Mouse (Mus musculus) skeletal muscle tissue, adult 2 months (tissue): Measurements from ENCODE around the gene Katna1.
"Not testable (repeated sequence)": the region's sequence is repeated elsewhere in the genome, so short reads cannot be mapped to it uniquely, and the experiment has no call there.

Experiments used
- DNase-seq: peaks from one replicate; pipeline ENCODE4 v3.0.0-alpha.2; 2012; ENCODE audit warnings: low read depth, low spot score

Gene Katna1

DNA sequence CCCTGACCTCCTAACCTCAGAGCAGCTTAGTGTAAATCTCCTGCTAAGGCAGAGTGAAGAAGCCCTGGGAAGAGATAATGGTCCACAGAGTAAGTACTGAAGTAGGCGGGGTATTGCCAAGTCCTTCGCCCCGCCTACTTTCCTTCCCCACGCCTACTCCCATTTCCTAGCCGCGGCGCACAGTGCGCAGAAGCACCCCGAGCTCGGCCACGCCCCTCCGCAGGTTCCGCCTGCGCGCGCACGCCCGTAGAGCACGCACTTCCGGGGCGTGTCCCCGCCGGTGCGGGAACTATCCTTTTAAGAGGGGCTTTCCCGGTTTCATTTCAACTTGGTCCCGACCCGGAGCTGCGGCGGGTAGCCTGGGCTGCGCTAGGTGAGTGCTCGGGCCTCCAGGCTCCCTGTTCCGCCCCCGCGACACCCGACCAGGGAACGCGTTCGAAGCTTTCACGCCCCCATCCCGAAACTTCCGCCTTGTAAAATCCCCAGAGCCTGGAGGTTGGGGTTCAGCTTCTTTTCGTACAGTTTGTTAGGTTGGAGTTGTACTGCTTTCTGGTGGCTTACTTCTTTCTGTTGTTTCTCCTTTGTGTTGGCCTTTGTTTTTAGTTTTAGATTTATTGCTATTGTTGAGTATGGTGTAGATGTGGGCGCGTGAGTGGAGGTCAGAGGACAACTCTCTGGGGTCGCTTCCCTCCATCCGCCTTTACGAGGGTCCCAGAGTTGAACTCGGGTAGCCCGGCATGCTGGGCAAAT lies at the start of gene Katna1:
Katna1 (plus strand) TSS at position 250 of the 750 bp plus-strand sequence.
- DNase-seq: peak; percentile 94

DNA sequence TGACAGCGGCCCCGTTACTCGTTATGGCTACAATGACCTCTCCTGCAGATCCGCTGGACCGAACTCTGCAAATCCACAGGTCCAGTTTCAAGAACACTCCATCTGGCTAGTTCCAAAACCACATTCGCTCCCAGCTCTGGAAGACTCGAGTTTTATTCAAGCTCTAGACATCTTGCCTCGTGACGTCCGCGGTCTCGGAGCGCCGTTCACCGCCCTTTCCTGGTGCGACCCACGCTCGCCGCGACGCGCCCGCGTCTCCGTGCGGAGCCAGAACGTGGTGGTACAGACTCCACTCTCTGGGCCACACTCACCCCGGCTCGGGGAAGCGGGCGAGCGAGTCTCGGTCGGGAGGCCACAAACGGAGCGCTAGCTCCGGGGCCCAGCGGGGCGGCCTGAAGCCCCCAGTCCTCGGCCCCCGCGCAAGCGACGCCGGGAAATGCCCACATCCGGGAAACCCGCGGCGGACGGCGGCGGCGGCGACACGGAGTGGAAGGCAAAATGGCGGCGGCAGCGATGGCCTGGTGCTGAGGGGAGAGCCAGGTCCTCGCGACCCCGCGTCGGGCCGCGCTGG lies 45.0 kb upstream of the Katna1 start, which contains the start of the genes Pcmt1 and Lats1:
Pcmt1 (minus strand) TSS at position 406 of the 571 bp plus-strand sequence.
Lats1 (plus strand) TSS at position 484 of the 571 bp plus-strand sequence.
- DNase-seq: peak; percentile 50

- peak; percentile 44 for DNase-seq
Measured at GRCm38 (mm10) chr10:7681343-7682025, 44.3 kb upstream of the Katna1 start.

DNA sequence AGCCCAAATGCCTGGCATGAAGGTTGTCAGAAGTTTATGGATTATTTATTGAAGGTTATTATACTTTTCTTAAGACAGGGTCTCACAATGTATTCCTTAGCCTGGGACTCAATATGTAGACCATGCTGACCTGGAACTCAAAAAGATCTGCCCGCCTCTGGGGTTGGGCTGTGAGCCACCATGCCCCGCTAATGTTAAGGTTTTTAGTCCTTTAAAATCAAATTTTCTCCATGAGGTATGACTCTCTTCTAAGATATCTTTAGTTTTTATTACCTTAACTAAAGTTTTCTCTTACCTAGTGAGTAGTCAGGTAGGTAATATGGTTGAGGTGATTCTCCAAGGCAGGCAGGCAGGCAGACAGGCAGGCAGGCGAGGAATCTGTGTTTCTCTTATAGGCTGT lies 43.6 kb upstream of the Katna1 start:
- no peak for DNase-seq

- no peak for DNase-seq
Measured at GRCm38 (mm10) chr10:7686902-7687301, 38.9 kb upstream of the Katna1 start.

GRCm38 (mm10) chr10:7695286-7695685 lies 30.5 kb upstream of the Katna1 start:
- DNase-seq: no peak

DNA sequence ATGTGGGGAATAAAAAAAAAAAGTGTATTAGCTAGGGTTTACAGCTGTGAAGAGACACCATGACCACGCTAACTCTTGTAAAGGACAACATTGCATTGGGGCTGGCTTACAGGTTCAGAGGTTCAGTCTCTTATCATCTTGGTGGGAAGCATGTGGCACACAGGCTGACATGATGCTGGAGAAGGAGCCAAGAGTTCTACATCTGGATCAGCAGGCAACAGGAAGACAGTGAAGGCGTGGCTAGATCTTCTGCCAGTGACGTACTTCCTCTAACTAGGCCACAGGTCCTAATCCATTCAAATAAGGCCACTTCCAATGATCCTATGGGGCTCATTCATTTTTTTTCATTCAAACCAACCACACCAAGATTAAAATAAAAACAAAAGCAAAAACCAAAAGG lies 25.7 kb upstream of the Katna1 start:
- no peak for DNase-seq

DNA sequence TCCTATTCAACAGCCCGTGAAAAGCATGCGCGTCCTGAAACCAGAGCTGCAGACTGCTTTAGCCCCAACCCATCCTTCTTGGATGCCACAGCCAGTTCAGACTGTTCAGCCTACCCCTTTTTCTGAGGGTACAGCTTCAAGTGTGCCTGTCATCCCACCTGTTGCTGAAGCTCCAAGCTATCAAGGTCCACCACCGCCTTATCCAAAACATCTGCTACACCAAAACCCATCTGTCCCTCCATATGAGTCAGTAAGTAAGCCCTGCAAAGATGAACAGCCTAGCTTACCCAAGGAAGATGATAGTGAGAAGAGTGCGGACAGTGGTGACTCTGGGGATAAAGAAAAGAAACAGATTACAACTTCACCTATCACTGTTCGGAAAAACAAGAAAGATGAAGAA lies 23.2 kb upstream of the Katna1 start:
- DNase-seq: no peak

DNA sequence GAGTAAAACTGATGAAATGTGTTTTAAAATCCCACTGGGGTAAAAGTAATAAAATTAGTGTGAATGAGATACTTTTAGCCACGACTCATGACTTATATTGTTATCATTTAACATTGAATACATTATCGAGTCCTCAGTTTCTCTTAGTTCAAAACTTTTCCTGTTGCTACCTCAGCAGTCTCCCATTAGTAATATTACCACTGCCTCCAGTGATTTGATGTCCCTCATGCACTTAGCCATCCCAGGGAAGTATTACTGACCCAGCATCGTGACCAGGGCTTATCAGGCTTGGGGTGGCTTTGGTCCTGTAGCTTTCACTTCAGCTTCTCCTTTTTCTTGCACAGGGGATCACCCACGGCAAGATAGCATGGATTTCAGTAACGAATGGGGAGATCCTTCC lies 15.7 kb upstream of the Katna1 start:
- no peak for DNase-seq

DNA sequence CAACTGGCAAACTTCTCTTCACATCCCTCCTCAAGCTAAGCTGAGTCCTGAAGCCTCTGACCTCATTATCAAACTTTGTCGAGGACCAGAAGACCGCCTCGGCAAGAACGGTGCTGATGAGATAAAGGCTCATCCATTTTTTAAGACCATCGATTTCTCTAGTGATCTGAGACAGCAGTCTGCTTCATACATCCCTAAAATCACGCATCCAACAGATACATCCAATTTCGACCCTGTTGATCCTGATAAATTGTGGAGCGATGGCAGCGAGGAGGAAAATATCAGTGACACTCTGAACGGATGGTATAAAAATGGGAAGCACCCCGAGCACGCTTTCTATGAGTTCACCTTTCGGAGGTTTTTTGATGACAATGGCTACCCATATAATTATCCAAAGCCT lies 13.3 kb upstream of the Katna1 start:
- DNase-seq: no peak

GRCm38 (mm10) chr10:7715056-7715455 lies 10.7 kb upstream of the Katna1 start:
- DNase-seq: no peak

- DNase-seq: no peak
Measured at GRCm38 (mm10) chr10:7726501-7726812, 657 bp downstream of the Katna1 start.

- DNase-seq: no peak
Measured at GRCm38 (mm10) chr10:7727011-7727410, 1.2 kb downstream of the Katna1 start.

DNA sequence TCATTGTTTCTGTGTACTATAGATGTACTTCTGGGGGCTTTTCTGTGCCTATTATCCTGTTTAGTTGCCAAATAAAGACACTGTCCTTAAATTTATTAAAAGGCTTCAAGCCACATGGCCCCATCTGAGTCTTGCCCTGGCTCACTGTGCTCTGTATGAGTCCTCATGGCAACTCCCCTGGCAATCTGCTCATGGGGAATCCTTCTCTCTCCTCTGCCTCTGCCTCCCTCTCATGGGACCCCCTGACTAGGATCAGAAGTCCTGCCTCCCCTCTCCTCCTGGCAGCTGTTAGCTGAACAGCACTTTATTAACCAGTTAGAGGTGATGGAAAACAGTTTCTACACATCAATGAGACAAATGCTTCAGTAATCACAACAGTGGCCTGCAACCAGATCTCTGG lies 5.8 kb downstream of the Katna1 start:
- no peak for DNase-seq

GRCm38 (mm10) chr10:7737122-7737521 lies 11.3 kb downstream of the Katna1 start:
- DNase-seq: peak; percentile 42

DNA sequence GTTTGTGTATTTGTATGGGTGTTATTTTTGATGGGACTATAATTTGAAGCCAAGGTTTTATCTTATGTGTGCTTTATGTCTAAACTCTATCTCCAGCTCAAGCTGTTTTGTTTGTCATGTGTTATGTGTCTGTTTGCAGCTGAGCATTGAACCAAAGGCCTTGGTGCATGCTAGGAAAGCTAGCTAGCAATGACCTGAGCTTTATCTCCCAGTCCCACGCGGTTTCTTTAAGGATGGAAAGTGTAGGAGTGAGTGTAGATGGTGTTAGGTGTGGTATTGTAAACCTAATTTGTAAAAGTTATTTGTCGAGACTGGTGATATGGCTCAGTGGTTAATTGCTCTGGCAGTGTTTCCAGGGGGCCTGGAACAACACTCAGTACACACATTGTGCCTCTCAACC lies 12.1 kb downstream of the Katna1 start:
- no peak for DNase-seq

GRCm38 (mm10) chr10:7745528-7745927 lies 19.7 kb downstream of the Katna1 start:
- DNase-seq: not testable (repeated sequence)

- no peak for DNase-seq
Measured at GRCm38 (mm10) chr10:7748752-7749151, 23.0 kb downstream of the Katna1 start.

DNA sequence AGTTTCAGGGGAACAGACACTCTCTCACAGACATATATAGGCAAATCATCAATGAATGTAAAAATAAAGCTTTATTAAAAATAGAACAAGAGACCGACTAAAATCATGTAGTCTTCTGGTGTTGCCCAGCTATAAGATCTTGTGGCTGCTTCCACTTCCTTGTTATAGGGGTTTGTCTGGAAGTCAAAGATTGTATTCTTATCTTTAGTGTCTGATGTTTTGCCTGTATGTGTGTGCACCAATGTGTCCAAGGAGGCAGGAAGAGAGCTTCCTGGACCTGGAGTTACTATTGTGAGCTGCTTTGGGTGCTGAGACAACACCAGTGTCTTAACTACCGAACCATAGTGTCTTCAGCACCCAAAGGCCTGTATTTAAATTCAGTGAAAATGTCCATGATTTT lies 31.7 kb downstream of the Katna1 start:
- no peak for DNase-seq

GRCm38 (mm10) chr10:7772346-7772745 lies 46.5 kb downstream of the Katna1 start:
- no peak for DNase-seq

DNA sequence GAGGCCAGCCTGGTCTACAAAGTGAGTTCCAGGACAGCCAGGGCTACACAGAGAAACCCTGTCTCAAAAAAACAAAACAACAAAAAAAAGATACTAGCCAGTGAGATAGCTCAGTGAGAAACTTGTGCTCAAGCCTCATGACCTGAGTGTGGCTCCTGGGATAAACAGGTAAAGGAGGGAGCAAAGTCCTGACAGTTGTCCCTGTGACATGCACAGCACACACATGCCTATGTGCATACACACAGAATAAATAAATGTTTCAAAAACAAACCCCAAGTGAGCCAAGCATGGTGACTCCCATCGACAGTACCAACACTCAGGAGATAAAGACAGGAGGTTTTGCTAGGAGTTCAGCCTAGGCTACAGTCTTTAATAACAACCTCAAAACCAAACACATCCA lies 47.0 kb downstream of the Katna1 start:
- DNase-seq: no peak

- DNase-seq: peak; percentile 85
Measured at GRCm38 (mm10) chr10:7775421-7775820, 49.6 kb downstream of the Katna1 start.

DNA sequence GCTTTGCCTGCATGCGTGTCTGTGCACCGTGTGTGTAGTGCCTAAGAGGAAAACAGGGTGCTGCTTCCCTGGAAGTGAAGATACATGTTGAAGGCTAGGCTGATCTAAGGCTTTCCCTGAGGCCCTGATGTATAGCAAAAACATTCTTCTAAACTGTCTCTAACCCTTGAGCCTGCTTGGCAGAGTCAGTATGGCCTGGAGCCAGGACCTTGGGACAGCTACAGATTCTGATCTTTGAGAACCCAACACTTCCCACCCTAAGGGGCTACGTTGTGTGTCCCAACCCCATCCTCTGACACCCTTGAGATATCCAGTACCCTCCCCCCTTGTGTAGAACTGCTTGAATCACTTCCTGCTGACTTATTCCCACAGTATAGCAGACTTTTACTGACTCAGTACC lies 52.6 kb downstream of the Katna1 start:
- no peak for DNase-seq
